14 mouse cellular contexts compared by ENCODE assay signal in genomic region chr5:75405496-75405895, GRCm38 (mm10).
DNase-seq lines count a peak whose midpoint lies in the region; ATAC-seq and TF ChIP-seq lines count a peak whose summit lies in the region.
"Had no signal": no experiment of that assay in that cellular context is flagged by ENCODE, and none has a peak within 500 bp of the region (broad histone marks: within the 10 kb centered on the region; RNA-seq: fewer than 3 reads in every experiment).

No protein-coding gene starts in this region.

- H3K36me3 ChIP-seq in midbrain, embryonic 14.5 days (ENCODE audit: control insufficient read depth, insufficient read depth, low read length), result no peaks in the 10 kb centered on the region
- H3K36me3 ChIP-seq in midbrain, embryonic 15.5 days (replicated peaks), result no peaks in the 10 kb centered on the region
- H3K36me3 ChIP-seq in stomach, postnatal 0 days (ENCODE audit: control insufficient read depth, insufficient read depth, low read length), result no peaks in the 10 kb centered on the region
- H3K36me3 ChIP-seq: embryonic facial prominence, embryonic 13.5 days had no signal

- H3K4me3 ChIP-seq in midbrain, embryonic 14.5 days (replicated peaks; ENCODE audit: low read depth, low read length), result no peak overlapping the region
- H3K4me3 ChIP-seq in midbrain, embryonic 15.5 days, result no peak overlapping the region
- H3K4me3 ChIP-seq in stomach, postnatal 0 days (ENCODE audit: low read depth, low read length), result no peak overlapping the region
- H3K4me3 ChIP-seq: embryonic facial prominence, embryonic 13.5 days had no signal

- no peak for ATAC-seq in midbrain, embryonic 14.5 days (ENCODE audit: low FRiP score, low TSS enrichment)
- no peak for ATAC-seq in midbrain, embryonic 15.5 days (replicated peaks)
- no peak for ATAC-seq in stomach, postnatal 0 days (ENCODE audit: low FRiP score, low TSS enrichment)
- ATAC-seq: lung, postnatal 0 days had no signal

- TF ChIP-seq CTCF in stomach, postnatal 0 days (IDR thresholded peaks at IDR 0.05; ENCODE audit: low read depth), result no peak

- 23% methylated on average over 7 of the region's 7 CpGs for WGBS in midbrain, embryonic 14.5 days
- WGBS in midbrain, embryonic 15.5 days, result 29% methylated on average over 7 of the region's 7 CpGs
- 52% methylated on average over 7 of the region's 7 CpGs for WGBS in stomach, postnatal 0 days

- H3K27ac ChIP-seq in midbrain, embryonic 14.5 days (replicated peaks; ENCODE audit: low read depth, low read length), result no peak overlapping the region
- H3K27ac ChIP-seq in midbrain, embryonic 15.5 days, result no peak overlapping the region
- H3K27ac ChIP-seq in stomach, postnatal 0 days (replicated peaks), result no peak overlapping the region
- H3K27ac ChIP-seq: embryonic facial prominence, embryonic 13.5 days had no signal

- peak; percentile 23 to 45 for DNase-seq in cerebellum, postnatal 10 days
- DNase-seq in cerebellum, adult 18-20 months, result no peak
- DNase-seq in midbrain, embryonic 14.5 days, result peak; percentile 70
- DNase-seq in kidney, postnatal 10 days, result peak; percentile 13
- no peak for DNase-seq in layer of hippocampus, adult 11-12 months (ENCODE audit: low spot score)
- no peak for DNase-seq in stomach, postnatal 0 days (ENCODE audit: low spot score)
- no peak for DNase-seq in layer of hippocampus, adult 8-10 months (ENCODE audit: low spot score in 2 of 2)
- DNase-seq: adrenal gland, postnatal 25 days; cerebellum, adult 11-12 months; heart, adult 18-20 months; heart, postnatal 14 days had no signal

- no peaks in the 10 kb centered on the region; the same call in 1 of the 2 replicates for H3K27me3 ChIP-seq in midbrain, embryonic 14.5 days (ENCODE audit: control insufficient read depth, insufficient read depth, low read length)
- no peaks in the 10 kb centered on the region; the same call in none of the 2 replicates for H3K27me3 ChIP-seq in midbrain, embryonic 15.5 days (replicated peaks)
- H3K27me3 ChIP-seq in stomach, postnatal 0 days (ENCODE audit: control insufficient read depth, insufficient read depth, low read length), result no peaks in the 10 kb centered on the region
- H3K27me3 ChIP-seq: embryonic facial prominence, embryonic 13.5 days had no signal

- TF ChIP-seq EP300 in stomach, postnatal 0 days (optimal IDR thresholded peaks at IDR 0.05), result no peak

- H3K9me3 ChIP-seq in midbrain, embryonic 14.5 days (ENCODE audit: control insufficient read depth, low read length), result no peaks in the 10 kb centered on the region
- no peaks in the 10 kb centered on the region for H3K9me3 ChIP-seq in midbrain, embryonic 15.5 days
- no peaks in the 10 kb centered on the region for H3K9me3 ChIP-seq in stomach, postnatal 0 days (ENCODE audit: control insufficient read depth, low read length)
- H3K9me3 ChIP-seq: embryonic facial prominence, embryonic 13.5 days had no signal

- H3K4me2 ChIP-seq in midbrain, embryonic 14.5 days (ENCODE audit: low read length), result no peak overlapping the region
- no peak overlapping the region for H3K4me2 ChIP-seq in midbrain, embryonic 15.5 days
- no peak overlapping the region for H3K4me2 ChIP-seq in stomach, postnatal 0 days (replicated peaks; ENCODE audit: low read depth)
- H3K4me2 ChIP-seq: embryonic facial prominence, embryonic 13.5 days had no signal

- no peak overlapping the region for H3K9ac ChIP-seq in midbrain, embryonic 14.5 days (replicated peaks; ENCODE audit: low read length)
- H3K9ac ChIP-seq in midbrain, embryonic 15.5 days, result no peak overlapping the region
- H3K9ac ChIP-seq in stomach, postnatal 0 days (ENCODE audit: low read length), result no peak overlapping the region
- H3K9ac ChIP-seq: embryonic facial prominence, embryonic 13.5 days had no signal

- H3K4me1 ChIP-seq in midbrain, embryonic 14.5 days (ENCODE audit: control insufficient read depth, insufficient read depth, low read length), result peaks cover 31% of the 10 kb centered on the region
- H3K4me1 ChIP-seq in midbrain, embryonic 15.5 days, result peaks cover 19% of the 10 kb centered on the region
- peaks cover 5% of the 10 kb centered on the region; the same call in 1 of the 2 replicates for H3K4me1 ChIP-seq in stomach, postnatal 0 days (replicated peaks; ENCODE audit: control insufficient read depth, insufficient read depth)

Comparison
In these comparisons a context has a peak if more than half of its experiments do, and no peak if none do; other contexts are left out.
1. DNase-seq: peak in cerebellum, postnatal 10 days (2 of 2), midbrain, embryonic 14.5 days (single experiment) and kidney, postnatal 10 days (single experiment); none in cerebellum, adult 18-20 months (0 of 2), layer of hippocampus, adult 11-12 months (single experiment), stomach, postnatal 0 days (single experiment) and layer of hippocampus, adult 8-10 months (0 of 2).